Mouse (Mus musculus) c-Kit-positive CD71-positive TER-119-positive erythroid progenitor cells, embryonic 14.5 days (primary cell): ENCODE data around the gene Anxa5.

ENCODE experiments used
- DNase-seq: peaks from one replicate; pipeline ENCODE4 v3.0.0-alpha.2; 2013; ENCODE audit warnings: low spot score

Gene Anxa5

GRCm38 (mm10) chr3:36449292-36450165, 26.2 kb downstream of the Anxa5 start:
- DNase-seq, result no peak

- DNase-seq, result no peak
These were observed 28.8 kb downstream of the Anxa5 start for GRCm38 (mm10) chr3:36446918-36447317.

DNA sequence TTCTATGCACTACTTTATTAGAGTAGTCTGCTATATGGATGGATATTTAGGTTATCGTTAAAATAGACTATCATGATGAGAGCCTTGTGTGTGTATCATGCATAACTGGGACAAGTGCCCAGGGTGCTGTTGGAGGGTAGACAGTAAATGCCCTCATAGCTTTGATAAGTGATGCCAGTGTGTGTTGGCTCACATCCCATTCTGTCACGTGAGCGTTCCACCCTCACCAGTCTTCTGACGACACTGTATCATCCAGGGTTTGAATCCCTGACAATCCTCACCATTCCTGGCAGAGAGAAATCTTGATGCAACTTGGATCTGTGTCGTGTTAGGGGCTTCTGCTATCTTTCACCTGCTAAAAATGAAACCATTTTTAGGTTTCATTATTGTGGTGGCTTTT, 29.2 kb downstream of the Anxa5 start:
- no peak for DNase-seq

DNA sequence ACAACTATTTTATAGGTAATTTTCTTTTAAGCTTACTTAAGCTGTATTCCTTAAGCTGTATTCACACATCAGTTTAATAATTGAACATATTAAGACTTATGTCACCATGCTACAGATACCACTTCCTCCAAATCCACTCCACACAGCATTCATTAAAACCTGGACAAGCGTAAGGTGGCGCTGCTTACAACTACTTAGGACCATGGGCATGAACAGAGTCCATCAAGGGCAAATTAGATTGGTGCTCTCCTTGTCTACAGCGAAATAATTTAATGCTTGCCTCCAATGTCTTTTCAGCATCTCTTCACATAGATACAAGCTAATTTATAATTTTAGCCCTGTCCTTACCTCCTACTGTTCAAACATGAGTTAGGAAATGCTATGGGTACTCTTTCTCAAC, 29.7 kb downstream of the Anxa5 start:
- DNase-seq, result no peak

GRCm38 (mm10) chr3:36442426-36442825, 33.3 kb downstream of the Anxa5 start:
- DNase-seq, result peak; percentile 39

DNA sequence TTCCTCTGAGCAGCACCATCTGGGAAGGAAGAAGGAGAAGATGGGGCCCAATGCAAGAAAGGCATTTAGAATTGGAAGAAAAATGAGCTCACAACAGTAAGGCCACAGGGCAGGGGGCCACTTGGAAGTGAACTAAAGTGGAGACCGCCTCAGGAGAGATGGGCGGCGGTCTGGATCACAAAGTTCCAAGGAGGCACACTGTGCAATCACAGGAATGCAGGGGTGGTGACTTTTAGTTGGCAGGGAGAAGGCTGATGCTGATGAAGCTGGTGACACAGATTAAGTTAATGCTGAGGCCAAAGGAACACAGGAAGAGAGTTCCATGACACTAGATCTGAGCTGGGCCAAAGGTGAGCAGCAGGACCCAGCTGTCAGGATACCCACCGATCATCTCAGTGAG, 35.4 kb downstream of the Anxa5 start:
- no peak for DNase-seq

DNA sequence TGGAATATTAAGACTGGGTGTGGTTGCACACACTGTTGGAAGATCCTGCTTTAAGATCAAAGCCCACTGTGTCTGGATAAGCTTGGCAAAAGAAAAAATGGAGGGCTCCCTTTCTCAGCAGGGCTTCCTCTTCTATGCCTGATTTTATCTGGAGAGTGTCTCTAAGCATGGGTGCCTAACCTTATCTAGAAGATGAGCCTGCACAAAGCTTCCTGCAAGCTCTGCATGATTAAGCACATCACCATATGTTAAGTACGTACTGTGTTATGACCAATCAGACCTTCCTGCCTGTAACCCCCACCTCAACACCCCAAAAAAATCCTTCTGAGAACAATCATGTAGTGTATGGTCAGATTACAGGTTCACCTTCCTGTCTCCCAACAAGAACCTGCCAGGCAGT, 45.3 kb downstream of the Anxa5 start:
- DNase-seq, result no peak

- no peak for DNase-seq
These were observed 48.3 kb downstream of the Anxa5 start for GRCm38 (mm10) chr3:36427386-36427785.

GRCm38 (mm10) chr3:36409456-36409855, 66.2 kb downstream of the Anxa5 start:
- DNase-seq, result no peak

DNA sequence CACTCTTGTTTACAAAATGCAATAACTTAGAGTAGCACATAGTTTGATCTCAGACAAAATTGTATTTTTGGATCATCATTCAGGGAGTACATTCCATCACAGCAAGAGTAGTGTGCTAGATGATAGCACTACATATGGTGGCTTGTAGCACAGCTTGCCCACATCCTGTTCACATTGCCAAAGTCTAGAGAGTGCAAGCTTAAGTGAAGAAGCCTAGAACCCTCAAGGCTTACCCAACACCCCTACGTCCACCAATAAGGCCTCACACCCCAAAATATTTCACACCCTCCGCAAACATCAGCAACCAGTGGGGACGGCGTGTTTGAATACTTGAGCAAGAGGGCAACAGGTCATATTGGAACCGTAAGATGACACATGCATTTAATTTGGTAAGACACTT, 68.7 kb downstream of the Anxa5 start:
- DNase-seq, result no peak

- DNase-seq, result no peak
These were observed 69.4 kb downstream of the Anxa5 start for GRCm38 (mm10) chr3:36406340-36406739.

DNA sequence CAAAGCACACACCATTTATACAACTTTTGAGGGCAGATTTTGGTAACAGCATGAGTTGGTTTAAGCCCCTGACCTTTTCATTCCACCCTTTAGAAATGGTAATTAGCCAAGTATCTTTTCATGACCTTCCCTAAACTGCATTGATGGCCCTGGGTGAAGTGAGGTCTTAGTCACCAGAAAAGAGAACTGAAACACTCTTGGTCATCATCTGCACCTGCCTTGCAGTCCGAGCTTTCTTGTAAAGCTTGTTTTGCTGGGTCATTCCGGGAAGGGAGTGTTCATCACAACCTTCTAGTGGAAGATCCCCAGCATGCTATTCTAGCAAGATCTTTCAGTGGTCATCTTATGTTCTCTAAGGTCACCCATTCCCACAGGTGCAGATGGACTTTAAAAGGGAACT, 73.8 kb downstream of the Anxa5 start:
- no peak for DNase-seq

DNA sequence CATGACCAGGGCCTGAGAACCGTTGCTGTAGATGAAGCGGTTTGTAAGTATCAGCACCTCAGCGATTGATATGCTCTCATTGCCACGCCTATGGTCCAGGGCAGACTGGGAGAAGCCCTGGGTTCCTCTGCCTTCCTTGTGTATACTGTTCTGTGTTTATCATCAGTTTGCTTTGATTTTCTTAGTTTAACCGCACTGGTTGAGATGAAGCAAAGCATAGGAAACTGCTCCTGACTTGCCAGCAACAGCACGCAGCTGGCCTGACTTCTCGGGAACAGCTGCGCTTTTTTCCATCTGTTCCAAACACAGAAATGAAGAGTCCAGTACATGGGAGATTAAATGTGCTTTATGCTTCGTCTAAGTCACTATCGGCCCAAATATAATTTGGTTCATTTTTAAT, 75.0 kb downstream of the Anxa5 start:
- DNase-seq, result no peak
